ENCODE assay signal across 10 mouse cellular contexts in genomic region chr2:11377213-11377612, GRCm38 (mm10).
DNase-seq lines count a peak whose midpoint lies in the region; ATAC-seq and TF ChIP-seq lines count a peak whose summit lies in the region.
"Had no signal": no experiment of that assay in that cellular context is flagged by ENCODE, and none has a peak within 500 bp of the region (broad histone marks: within the 10 kb centered on the region; RNA-seq: fewer than 3 reads in every experiment).

No protein-coding gene starts in this region.

- no peaks in the 10 kb centered on the region for H3K4me1 ChIP-seq in liver, embryonic 11.5 days (replicated peaks; ENCODE audit: control insufficient read depth, insufficient read depth, low read length)
- H3K4me1 ChIP-seq in heart, embryonic 15.5 days (replicated peaks), result 0 out of 2 replicates have a peak, but pooled peaks cover 3% of the 10 kb centered on the region
- H3K4me1 ChIP-seq in kidney, postnatal 0 days (replicated peaks; ENCODE audit: insufficient read depth, low read length), result 0 out of 2 replicates have a peak, but pooled peaks cover 4% of the 10 kb centered on the region

- H3K9ac ChIP-seq in liver, embryonic 11.5 days (ENCODE audit: low read depth, low read length), result no peak overlapping the region
- H3K9ac ChIP-seq in heart, embryonic 15.5 days, result no peak overlapping the region
- no peak overlapping the region for H3K9ac ChIP-seq in kidney, postnatal 0 days (ENCODE audit: low read depth, low read length)

- H3K4me3 ChIP-seq in liver, embryonic 11.5 days (ENCODE audit: low read depth, low read length), result no peak overlapping the region
- no peak overlapping the region for H3K4me3 ChIP-seq in heart, embryonic 15.5 days
- H3K4me3 ChIP-seq in kidney, postnatal 0 days (replicated peaks; ENCODE audit: low read depth, low read length), result no peak overlapping the region
- H3K4me3 ChIP-seq: gastrocnemius, adult 2 months had no signal

- no peak for ATAC-seq in liver, embryonic 11.5 days (replicated peaks; ENCODE audit: low FRiP score)
- ATAC-seq in heart, embryonic 15.5 days (replicated peaks; ENCODE audit: insufficient number of reproducible peaks, insufficient read depth, low FRiP score, low read depth), result 0 out of 2 replicates have a peak, but pooled peaks have one; percentile 18
- peak; percentile 29; the same call in 1 of the 2 replicates for ATAC-seq in kidney, postnatal 0 days (replicated peaks; ENCODE audit: low FRiP score, low read depth)
- ATAC-seq in megakaryocyte progenitor cell, adult 5-6 weeks (replicated peaks; ENCODE audit: poor library complexity), result peak; percentile 28; the same call in 1 of the 2 replicates
- ATAC-seq in CD4-positive, CD25-positive, alpha-beta regulatory T cell, adult 4 months, result no peak

- no peaks in the 10 kb centered on the region for H3K9me3 ChIP-seq in liver, embryonic 11.5 days (ENCODE audit: control insufficient read depth, low read length)
- H3K9me3 ChIP-seq in heart, embryonic 15.5 days (replicated peaks), result no peaks in the 10 kb centered on the region
- H3K9me3 ChIP-seq in kidney, postnatal 0 days (replicated peaks; ENCODE audit: low read length), result no peaks in the 10 kb centered on the region

- no peaks in the 10 kb centered on the region for H3K36me3 ChIP-seq in liver, embryonic 11.5 days (ENCODE audit: control insufficient read depth, insufficient read depth, low read length)
- H3K36me3 ChIP-seq in heart, embryonic 15.5 days, result no peaks in the 10 kb centered on the region
- H3K36me3 ChIP-seq in kidney, postnatal 0 days (ENCODE audit: insufficient read depth, low read length), result no peaks in the 10 kb centered on the region

- H3K27me3 ChIP-seq in liver, embryonic 11.5 days (replicated peaks; ENCODE audit: control insufficient read depth, insufficient read depth, low read length), result no peaks in the 10 kb centered on the region
- no peaks in the 10 kb centered on the region for H3K27me3 ChIP-seq in heart, embryonic 15.5 days
- H3K27me3 ChIP-seq in kidney, postnatal 0 days (ENCODE audit: insufficient read depth, low read length), result no peaks in the 10 kb centered on the region

- DNase-seq in liver, result peak; percentile 8
- no peak for DNase-seq in liver, embryonic 11.5 days (ENCODE audit: low spot score)
- peak; percentile 63 for DNase-seq in kidney, postnatal 0 days (ENCODE audit: low spot score)
- DNase-seq in right cerebral cortex, adult 2 months (ENCODE audit: low spot score in 2 of 2), result no peak
- DNase-seq in urinary bladder, postnatal 14 days (ENCODE audit: low spot score), result no peak
- DNase-seq: cerebellum, adult 9-10 months; gastrocnemius, adult 2 months had no signal

- H3K27ac ChIP-seq in liver, embryonic 11.5 days (ENCODE audit: low read depth, low read length), result no peak overlapping the region
- H3K27ac ChIP-seq in heart, embryonic 15.5 days, result no peak overlapping the region; the same call in 1 of the 2 replicates
- peak overlapping the region; percentile 60 for H3K27ac ChIP-seq in kidney, postnatal 0 days
- H3K27ac ChIP-seq: gastrocnemius, adult 2 months had no signal

- H3K4me2 ChIP-seq in liver, embryonic 11.5 days, result no peak overlapping the region
- H3K4me2 ChIP-seq in heart, embryonic 15.5 days, result no peak overlapping the region
- H3K4me2 ChIP-seq in kidney, postnatal 0 days (ENCODE audit: low read length), result no peak overlapping the region

- WGBS in liver, embryonic 11.5 days, result 58% methylated on average over 2 of the region's 2 CpGs
- WGBS in heart, embryonic 15.5 days, result 62% methylated on average over 2 of the region's 2 CpGs
- 45% methylated on average over 2 of the region's 2 CpGs for WGBS in kidney, postnatal 0 days

- no peak for TF ChIP-seq CTCF in kidney, postnatal 0 days (IDR thresholded peaks at IDR 0.05; ENCODE audit: low read depth)

Comparison
In these comparisons a context has a peak if more than half of its experiments do, and no peak if none do; other contexts are left out.
1. DNase-seq: peak in liver (single experiment) and kidney, postnatal 0 days (single experiment); none in liver, embryonic 11.5 days (single experiment), right cerebral cortex, adult 2 months (0 of 2) and urinary bladder, postnatal 14 days (single experiment).
2. ATAC-seq: peak in heart, embryonic 15.5 days (single experiment), kidney, postnatal 0 days (single experiment) and megakaryocyte progenitor cell, adult 5-6 weeks (single experiment); none in liver, embryonic 11.5 days (single experiment) and CD4-positive, CD25-positive, alpha-beta regulatory T cell, adult 4 months (single experiment).